Mouse (Mus musculus) 3134 (cell line): ENCODE data around the gene D630039A03Rik.

Source experiments
- DNase-seq: peaks from one replicate; pipeline ENCODE4 v3.0.0-alpha.2; 2011; ENCODE audit warnings: low spot score; ENCODE audit not compliant: insufficient read length; ENCODE audit errors: extremely low read depth

The D630039A03Rik gene

DNA sequence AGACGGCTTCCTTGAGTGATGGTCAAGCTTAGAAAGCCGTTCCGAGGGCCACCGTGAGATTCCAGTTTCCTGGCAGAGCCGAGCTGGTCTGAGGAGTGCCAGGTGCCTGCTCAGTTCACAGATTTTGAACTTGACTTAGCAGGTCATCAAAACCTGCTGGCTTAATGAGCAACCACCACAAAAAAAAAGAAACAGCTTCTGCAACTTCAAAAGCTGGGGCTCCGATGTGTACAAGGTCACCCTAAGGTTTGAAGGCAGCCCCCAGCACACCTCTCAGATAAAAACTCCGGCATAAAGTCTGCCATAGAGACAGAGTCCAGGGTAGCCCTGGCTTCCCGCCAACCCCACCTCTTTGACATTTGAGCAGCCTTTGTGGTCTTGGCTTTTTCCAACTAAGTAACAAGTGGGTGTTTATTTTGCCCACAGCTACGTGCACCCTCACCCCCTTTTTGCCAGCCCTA, at the start of gene D630039A03Rik:
Gene D630039A03Rik (minus strand): TSS at position 97 of the 461 bp plus-strand sequence.
- no peak for DNase-seq

DNA sequence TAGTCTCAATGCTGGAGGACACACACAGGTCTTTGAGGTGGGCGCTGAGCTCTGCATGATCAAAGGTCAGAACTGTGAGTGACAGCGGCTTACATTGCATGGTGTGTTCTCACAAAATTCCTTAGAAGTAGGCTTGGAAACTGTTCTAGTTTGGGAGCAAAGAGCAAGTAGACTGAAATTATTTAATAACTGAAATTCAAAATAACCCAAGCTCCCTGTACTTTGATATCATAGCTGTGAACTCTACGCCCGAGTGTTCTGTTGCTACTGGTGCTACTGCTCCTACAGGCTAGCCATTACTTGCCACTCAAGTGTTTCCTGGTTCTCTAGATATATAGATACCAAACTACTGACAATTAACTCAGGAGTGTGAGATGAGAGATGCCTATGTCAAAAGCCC, 49.4 kb upstream of the D630039A03Rik start:
- DNase-seq: no peak

DNA sequence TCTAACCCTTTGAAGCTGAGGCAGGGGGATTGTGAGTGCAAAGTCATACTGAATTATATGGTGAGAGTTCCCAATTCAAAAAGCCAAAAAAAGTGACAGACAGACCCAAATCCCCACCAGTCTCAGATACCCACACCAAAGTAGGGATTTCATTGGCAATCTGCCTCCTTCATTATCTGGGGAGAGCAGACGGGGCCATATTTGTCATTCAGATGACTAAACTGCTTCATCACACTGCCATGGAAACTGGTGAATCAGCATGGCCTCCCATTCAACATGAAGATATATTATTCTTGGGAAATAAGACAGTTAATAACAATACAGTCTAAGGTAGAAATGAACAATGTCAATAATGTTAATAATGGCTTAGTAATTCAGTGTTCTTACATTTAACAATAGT, 48.0 kb upstream of the D630039A03Rik start:
- no peak for DNase-seq

DNA sequence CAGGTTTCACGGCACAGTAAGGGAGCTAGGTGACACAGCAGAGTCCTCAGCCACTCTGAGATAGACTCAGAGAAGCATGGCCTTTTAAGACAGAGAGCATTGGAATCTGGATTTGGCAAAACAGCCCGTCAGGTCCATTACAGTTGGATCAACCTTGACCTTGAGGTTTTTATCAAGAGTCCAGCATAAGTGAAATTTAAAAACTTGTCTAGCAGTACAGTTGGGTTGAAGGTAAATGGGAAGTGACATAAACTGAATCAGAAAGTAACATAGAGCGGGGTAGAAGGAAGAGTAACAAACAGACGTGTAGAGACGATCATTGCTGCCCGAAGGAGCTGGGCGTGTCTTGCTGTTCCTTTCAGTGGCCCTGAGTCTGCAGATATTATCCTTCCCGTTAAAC, 43.0 kb upstream of the D630039A03Rik start:
- DNase-seq: no peak

DNA sequence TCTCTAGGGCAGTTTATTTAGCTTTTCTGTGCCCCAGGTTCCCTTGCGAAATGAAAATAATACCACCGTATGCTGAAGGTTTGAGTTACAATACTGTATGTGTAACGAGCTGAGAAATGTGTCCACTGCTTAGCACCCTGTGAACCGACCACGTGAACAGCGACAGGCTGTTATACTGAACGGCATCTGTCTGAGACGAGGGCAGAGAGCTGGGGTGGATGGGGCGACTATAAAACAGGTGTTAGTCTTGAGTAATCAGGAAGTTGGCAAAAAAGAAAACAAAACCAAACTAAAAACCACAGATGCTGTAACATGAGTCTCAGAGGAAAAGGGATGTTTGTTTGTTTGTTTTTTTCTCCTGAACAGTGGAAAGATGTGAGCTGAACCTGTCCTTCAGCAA, 42.0 kb upstream of the D630039A03Rik start:
- DNase-seq: no peak

DNA sequence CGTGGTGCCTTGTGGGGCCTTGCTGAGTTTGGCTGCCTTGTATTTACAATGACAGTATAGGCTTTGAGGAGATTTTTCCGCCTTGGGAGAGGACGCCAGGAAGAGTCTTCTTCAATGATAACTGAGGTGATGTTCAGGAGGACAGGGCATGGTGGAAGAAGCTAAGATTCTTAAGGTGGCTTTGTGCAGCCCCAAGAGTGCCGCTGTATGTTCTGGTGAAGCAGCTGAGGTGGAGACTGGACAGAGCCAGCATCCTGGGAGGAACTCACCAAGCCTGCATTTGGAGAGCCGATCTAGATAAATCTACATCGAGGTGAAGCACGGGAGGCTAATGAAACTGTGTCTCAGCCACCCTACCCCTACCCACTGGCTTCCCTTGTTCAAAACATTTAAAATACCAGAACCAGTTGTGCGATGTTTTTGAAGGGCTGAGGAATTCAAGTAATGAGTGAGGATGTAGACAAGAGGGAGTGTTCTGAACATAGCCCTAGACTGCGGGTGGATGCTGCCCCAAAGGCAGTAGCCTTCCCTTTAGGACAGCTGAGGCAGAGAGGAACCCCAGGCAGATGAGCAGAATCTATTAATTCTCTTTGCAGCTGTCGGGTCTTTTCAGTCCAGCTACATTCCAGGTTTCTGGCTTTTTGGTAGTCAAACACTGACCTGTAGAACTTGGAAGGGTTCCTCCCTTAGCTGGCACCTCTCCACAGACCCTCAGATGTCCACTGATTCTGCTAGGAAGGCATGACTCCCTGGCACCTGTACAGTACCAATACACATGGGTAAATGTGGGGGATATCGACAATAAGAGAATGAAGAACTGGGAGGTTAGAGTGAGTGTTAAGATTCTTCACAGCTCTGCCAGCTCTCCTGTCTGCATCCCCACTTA, 41.3 kb upstream of the D630039A03Rik start:
- DNase-seq: no peak

DNA sequence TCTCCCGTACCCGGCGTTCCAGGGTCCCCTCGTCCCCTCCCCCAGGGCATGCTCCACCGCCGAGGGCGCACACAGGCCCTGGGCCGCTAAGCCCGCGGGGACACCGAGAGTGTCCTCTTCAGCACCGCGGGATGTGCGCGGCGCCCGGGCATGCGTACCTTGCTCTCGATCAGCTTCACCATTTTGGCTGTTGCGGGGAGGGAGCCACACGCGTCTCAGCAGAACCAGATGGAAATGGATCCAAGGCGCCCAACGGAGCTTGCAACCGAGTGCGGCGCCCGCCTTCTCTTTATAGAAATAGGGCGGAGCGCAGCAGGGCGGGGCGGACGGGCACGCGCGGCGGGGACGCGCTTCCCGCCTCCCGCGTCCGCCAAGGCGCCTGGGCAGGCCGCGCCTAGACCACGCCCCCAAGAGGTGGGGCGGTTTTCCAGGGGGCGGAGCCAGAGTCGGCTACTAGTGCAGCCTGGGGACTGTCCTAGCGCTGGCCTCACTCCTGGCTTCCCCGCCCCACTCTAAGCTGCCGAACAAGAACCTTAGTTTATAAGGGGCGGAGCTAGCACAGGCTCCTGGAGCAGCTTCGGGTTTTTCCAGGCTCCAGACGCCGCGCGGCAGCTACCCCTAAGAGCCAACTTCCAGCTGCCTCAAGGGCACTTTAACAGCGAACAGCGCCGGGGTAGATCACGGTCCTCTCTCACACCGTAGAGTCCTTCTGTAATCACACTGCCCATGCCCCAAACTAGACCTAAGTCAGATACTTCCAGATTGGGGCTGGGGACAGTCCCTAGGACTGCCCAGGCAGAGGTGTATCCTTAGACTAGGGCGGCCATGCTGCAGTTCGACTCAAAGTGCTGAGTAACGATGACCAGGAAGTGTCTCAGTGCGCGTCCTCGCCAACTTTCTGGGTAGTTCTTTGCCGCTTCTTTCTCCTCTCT, 40.2 kb upstream of the D630039A03Rik start, which contains the start of gene Txn1:
Gene Txn1 (minus strand): TSS at position 383 of the 932 bp plus-strand sequence.
- peak; percentile 100 for DNase-seq

DNA sequence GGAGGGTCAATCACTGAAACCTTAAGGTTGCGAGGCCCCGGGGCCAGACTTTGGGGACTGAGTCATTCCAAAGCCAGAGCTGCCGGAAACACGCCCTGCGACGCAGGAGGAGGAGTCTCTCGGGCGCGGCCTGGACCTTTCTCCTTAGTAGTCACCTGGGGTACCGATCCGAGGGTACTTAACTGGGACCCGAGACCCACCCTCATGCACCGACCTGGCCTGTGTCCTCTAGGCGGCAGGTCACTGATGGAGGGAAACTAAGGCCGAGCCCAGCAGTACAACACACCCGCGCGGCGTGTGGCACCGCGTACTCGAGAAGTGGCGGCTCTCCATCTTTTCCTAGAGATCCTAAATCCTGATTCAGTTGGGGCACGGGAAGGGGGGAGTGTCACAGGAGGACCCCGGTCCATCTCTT, 39.5 kb upstream of the D630039A03Rik start:
- peak; percentile 89 for DNase-seq

DNA sequence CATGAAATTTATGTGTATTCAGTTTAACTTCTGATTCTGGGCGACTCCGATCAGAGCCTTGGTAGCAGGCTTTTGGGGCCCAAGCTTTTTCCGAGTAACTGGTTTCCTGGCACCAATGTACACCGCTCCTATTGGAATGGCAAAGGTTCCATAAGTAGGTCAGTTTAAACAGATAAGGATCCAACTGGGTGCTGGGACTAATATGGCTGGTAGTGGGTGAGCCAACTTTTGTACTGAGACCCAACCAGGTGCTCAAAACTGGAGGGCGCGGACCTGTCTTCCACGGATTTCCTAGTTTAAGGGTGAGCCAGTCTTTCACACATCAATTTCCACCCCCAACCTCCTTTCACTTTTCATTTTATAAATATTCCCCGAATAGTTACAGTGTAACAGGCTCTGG, 38.9 kb upstream of the D630039A03Rik start:
- no peak for DNase-seq

DNA sequence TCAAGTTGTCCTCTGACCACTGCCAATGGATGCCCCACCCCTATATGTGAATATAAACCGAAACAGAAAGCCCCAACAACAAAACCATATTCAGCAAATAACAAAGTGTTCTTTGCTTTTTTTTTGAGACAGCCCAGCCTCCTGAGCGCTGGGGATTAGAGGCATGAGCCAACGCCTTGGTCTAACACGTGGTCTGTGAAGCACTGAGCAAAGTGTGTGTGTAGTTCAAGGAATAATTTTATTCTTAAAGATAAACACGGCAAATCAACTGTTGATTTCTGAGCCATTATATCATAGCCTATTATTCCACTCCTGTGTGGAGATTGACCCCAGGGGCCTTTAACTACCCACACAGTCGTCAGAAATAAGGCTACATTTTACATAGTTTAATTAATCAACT, 38.5 kb upstream of the D630039A03Rik start:
- no peak for DNase-seq

DNA sequence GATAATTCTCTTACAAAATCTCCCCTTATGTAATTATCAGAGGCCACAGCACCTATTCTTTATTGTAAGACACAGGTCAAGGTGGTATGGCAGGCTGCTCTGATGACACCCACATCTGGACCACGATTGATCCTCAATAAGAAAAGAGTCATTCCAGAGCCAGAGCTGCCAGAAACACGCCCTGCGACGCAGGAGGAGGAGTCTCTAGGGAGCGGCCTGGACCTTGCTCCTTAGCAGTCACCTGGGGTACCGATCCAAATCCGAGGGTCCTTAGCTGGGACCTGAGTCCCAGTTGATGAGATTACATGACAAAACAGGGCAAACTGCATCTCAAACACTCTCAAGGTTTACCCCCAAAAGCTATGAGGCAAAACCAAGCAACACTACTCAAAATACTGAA, 37.7 kb upstream of the D630039A03Rik start:
- DNase-seq: no peak

DNA sequence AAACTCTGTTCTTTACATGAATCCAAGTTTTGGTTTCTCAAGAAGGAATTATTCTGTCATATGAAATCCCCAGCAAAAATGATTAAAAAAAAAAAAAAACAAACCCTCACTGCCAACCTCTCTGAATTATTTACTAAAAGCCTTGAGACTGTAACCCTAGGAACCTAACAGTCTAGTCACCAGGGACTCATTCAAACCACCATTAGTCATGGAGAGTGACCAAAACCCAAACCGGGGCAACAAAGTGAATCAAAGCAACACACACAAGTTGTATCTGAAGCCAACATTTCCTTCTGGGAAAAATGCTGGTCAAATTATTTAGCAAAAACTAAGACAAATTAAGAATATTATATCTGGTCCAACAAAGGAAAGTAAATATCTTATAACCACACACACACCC, 36.8 kb upstream of the D630039A03Rik start:
- DNase-seq: peak; percentile 37

DNA sequence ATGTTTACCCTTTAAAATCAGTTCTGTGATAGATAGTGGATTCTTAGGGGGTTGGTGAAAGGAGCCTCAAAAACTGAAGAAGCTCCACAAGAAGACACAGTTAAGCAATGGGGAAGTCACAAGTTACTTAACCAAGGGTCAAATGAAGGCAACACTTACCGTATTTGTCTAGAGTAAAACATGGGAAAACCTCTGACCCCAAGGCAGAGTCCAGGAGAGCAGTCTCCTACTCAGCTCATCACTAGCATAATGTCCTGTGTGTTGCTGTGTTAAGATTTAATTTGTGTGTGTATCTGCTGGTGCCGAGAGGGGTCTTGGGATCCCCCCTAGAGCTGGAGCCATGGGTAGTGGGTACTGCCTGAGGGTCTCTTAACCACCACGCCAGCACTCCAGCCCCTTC, 36.3 kb upstream of the D630039A03Rik start:
- DNase-seq: no peak

DNA sequence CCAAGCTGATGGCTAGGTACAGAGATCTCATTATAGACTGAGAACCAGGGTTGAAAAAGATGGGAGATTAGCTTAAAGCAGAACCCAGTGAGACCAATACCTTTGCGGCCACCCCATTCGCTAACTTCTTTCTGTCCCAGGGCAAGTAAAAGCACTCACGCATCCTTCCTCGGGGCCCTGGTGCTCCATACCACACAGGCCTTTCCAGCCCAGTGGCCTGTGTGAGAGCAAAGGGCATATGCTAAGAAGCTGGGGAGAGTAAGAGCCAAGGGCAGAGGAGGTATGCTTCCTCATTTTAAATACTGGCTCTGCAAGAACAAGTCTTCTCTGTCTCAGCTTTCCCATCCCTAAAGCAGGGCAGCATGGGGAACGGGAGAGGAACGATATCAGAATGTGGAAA, 33.8 kb upstream of the D630039A03Rik start:
- DNase-seq: no peak

DNA sequence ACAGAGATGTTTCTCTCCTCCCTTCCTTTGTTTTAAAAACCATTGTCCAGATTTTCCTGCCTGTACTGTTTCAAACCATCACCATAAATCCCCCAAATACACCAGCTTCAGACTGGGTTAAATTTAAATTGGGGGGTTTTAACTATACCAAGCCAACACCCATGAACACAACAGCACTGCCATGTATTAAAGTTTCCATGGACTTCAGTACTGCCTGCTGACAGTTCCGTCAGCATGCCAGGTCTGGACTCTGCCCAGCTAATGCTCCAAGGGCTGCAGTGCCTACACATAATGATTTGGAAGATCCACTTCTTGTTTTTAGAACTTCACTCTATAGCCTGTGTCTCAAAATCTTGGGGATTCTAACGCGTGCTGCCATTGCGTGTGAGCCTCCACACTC, 31.4 kb upstream of the D630039A03Rik start:
- no peak for DNase-seq

DNA sequence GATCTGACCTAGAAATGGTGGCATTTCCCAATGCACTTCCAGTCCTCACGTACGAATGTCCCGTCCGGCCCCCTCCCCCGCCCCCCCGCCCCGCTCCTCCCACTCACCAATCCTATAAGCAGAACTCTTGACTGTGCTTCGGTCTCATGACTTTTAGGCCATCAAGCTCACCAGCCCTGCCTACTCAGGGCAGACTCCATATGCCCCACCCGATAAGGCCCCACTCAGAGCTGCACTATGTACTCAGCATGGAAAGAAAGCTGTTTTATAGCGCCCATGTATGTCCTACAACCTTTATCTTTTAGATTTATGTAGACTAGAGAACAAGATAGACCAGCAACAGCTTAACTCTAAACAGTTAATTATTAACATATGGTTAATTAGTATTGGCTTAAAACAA, 30.9 kb upstream of the D630039A03Rik start:
- DNase-seq: no peak

DNA sequence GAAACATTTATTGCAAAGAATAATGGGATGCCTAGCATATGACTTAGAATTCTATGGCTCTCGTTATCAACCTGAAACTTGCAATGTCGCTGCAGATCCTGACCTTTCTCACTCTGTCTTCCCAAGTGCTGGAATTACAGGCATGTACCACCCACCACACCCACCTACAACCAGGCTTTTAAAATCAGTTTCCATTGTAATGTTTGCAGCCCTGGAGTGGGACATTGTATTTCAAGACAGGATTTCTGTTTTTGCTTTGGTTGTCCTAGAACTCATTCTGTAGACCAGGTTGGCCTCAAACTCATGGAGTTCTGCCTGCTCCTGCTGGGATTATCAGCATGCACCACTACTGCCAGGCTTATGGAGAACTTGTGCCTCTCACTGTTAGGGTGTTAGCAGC, 26.8 kb upstream of the D630039A03Rik start:
- DNase-seq: no peak

DNA sequence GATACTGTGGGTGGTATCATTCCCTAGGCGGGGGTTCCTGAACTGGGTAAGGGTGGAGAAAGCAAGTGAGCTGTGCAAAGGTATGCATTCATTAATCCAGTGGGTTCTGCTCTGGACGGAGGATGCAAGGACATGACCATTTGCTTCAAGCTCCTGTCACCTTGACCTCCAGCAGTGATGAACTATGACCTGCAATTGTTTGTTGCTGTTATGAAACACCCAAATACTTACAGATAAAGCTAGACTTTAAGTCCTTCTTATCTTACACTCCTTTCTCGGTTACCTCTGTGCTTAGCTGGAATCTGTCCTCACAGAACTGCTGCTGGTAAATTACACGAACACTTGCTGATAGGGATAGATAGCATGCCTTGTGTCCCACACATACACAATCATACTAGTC, 24.5 kb upstream of the D630039A03Rik start:
- no peak for DNase-seq

DNA sequence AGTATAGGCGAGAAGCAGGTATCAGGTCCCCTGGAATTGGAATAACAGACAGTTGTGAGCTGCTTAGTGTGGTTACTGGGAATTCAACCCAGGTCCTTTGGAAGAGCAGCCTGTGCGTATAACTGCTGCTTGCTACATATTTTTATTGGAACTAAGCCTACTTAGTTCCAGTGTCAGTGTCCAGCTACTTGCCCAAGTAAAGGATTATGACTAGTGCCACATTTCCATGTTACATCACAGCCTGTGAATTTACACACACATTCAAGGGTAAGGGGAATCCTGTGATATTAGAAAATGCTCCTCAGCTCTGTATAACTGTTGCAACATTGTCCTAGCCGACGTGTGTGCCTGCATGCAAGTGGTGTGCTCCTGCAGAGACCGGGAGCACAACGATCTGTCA, 21.2 kb upstream of the D630039A03Rik start:
- no peak for DNase-seq

DNA sequence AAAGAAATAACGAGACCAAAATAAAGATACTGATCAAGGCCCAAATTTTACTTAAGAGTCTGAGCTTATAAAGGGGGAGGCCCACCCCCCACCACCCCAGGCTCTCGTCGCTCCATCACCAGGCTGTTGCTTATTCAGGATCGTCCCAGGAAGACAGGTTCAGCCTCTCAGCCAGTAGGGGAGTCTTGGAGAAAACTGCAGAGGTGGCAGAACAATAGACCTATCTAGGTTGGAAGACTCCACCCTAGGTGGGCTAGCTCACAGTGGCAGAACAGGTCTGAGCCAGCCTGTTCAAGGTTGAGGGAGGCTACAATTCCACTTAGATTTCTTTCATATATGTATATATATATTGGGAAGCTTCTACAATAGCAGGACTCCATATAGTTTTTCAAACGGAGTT, 18.1 kb upstream of the D630039A03Rik start:
- no peak for DNase-seq

DNA sequence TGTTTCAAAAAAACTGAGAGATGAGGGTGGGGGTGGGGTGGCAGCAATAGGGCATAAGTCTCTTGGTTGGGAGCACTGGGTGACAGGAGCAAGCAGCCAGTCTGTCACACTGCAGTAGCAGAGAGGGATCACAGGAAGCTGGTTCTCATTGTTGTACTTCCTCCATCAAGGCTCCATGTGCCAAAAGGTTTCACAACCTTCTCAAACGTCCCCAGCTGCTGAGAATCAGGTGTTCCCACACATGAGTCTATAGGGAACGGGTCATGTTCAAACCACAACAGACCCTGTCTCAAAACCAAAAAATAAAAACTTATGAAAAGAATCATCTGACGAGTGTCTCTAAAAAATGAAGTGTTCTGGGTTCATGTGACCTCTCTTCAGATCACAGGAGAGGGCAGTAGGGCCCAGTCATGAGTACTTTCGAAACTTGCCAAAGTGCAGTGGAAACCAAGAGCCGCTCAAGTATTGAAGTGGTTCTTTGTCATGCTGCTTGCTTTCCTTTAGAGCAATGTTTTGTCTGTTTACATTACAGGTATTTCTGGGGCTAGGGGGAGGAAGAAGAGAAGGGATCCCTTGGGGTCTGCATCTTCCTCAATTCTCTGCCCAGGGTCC, 14.6 kb upstream of the D630039A03Rik start:
- DNase-seq: no peak
